Mouse (Mus musculus): ENCODE measurements at regions not wholly inside any gene's neighbourhood (a gene's known extent, or its start where the extent isn't known, plus 50 kb on each side); places are given as distances from the start of the nearest gene placed in this dataset.
A peak's percentile ranks its signal among the peaks of the same experiment; 100 is the strongest.

DNA sequence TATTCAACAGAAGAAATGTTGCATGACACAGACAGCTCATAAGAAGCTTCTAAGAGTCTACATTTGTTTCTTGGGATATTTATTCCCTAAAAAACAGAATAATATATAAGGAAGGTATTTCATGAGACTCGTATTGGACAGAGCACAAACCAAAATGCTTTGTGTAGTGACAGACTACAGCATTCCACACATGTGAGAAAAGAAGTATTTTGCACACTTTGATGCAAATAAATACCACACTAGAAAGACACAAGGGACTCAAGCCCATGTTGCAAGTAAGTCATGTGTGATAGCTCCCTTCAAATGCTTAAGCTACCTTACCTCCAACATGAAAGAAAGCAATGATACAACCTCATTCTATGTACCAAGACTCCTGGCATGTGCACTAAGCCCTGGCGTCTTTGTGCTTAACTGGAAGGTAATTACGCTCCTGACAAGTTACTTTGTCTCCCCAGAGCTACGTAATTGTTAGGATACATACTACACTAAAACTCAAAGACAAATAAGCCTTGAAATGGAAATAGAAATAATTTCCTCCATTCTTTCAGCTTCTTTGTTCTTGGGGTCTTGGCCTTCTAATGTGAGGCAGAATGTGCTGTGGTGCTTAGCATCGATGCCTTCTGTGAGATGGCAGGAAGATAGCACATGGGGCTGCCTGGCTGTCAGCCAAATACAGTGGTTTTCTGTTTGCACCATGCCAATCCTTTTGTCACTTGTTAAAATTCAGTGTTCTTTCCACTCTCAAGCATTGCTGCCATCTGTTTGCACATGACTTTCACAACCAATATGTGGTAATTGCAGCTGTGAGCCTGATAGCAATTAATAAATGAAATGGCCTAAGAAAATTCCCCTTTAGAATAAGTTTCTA, 1214.4 kb upstream of the Igfbp7 start:
- ATAC-seq (ENCODE audit: low FRiP score, low read depth) = peak; percentile 77; the same call in 1 of the 2 replicates
- H3K27me3 ChIP-seq = no peaks in the 10 kb centered on the region
- no peaks in the 10 kb centered on the region for H3K4me1 ChIP-seq
- 68% methylated on average over 5 of the region's 5 CpGs for WGBS
- H3K36me3 ChIP-seq = no peaks in the 10 kb centered on the region
- no peak overlapping the region for H3K4me2 ChIP-seq (replicated peaks)
- no peaks in the 10 kb centered on the region for H3K9me3 ChIP-seq
- H3K27ac ChIP-seq (replicated peaks) = no peak overlapping the region
- no peak overlapping the region for H3K9ac ChIP-seq (replicated peaks)
- no peak overlapping the region for H3K4me3 ChIP-seq

DNA sequence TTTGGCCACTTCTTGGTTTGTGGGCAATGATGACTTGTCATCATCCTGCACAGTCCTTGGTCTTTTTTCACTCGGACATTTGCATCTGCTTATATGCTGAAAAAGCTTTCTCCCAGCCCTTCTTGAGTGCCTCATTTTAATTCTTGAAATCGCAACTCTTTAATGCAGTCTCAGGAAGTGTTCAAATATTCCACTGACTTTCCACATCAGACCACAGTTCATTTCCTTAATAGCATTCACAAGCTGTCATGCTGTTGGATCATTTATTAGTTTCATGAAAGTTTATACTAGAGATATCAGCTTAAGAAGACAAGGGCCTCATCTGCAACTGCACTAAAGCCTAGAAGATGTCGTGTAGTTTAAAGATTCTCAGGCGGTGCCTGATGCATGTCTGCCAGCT, 1200.5 kb upstream of the Igfbp7 start:
- WGBS = 83% methylated on average over 4 of the region's 4 CpGs
- no peak for ATAC-seq (ENCODE audit: low FRiP score, low read depth)
- Histone ChIP-seq H3K9me3 (no peaks in the 10 kb centered on the region), H3K9ac (replicated peaks) (no peak overlapping the region), H3K4me3 (no peak overlapping the region), H3K4me2 (replicated peaks) (no peak overlapping the region), H3K27me3 (no peaks in the 10 kb centered on the region), H3K36me3 (no peaks in the 10 kb centered on the region), H3K4me1 (no peaks in the 10 kb centered on the region), H3K27ac (replicated peaks) (no peak overlapping the region)

DNA sequence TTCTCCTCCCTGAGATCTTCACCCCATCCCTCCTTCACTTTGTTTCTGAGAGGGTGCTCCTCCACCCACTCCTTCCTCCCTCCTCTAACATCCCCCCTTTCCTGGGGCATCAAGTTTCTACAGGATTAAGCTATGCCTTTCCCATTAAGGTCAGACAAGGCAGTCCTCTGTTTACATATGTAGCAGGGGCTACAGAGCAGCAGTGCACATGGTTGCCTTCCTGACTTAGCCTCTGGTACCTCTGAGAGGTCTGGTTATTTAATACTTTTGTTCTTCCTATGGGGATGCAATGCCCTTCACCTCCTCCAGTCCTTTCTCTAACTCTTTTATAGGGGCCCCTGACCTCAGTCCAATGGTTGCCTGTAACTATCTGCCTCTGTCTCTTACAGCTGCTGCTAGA, 1194.8 kb upstream of the Igfbp7 start:
- H3K36me3 ChIP-seq = no peaks in the 10 kb centered on the region
- H3K27me3 ChIP-seq = no peaks in the 10 kb centered on the region
- H3K27ac ChIP-seq (replicated peaks) = no peak overlapping the region
- no peaks in the 10 kb centered on the region for H3K4me1 ChIP-seq
- no peak overlapping the region for H3K4me2 ChIP-seq (replicated peaks)
- H3K9me3 ChIP-seq = no peaks in the 10 kb centered on the region
- no peak for ATAC-seq (ENCODE audit: low FRiP score, low read depth)
- no peak overlapping the region for H3K4me3 ChIP-seq
- no peak overlapping the region for H3K9ac ChIP-seq (replicated peaks)

DNA sequence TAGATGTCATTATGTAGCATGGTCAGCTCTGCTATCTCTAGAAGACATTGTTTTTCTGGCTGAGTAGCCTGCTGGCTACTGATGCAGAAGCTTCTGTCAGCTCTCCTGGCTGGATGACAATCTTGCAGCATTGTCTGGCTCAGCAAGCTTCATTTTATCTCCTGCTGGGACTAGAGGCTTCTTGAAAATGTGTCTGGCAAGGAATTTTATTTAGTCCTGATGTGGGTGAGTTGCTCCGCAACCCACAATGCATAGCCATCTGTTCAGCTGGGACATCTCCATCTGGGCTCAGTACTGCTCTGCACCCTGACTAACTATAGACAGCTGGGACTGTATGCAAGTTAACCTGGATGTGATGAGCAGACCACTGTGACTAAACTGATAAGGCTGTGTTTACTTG, 1177.0 kb upstream of the Igfbp7 start:
- no peak overlapping the region for H3K27ac ChIP-seq (replicated peaks)
- no peaks in the 10 kb centered on the region for H3K9me3 ChIP-seq
- H3K27me3 ChIP-seq = no peaks in the 10 kb centered on the region
- H3K36me3 ChIP-seq = no peaks in the 10 kb centered on the region
- 67% methylated on average over 1 of the region's 1 CpGs for WGBS
- ATAC-seq (ENCODE audit: low FRiP score, low read depth) = no peak
- no peak overlapping the region for H3K4me2 ChIP-seq (replicated peaks)
- H3K4me3 ChIP-seq = no peak overlapping the region
- H3K9ac ChIP-seq (replicated peaks) = no peak overlapping the region
- no peaks in the 10 kb centered on the region for H3K4me1 ChIP-seq

DNA sequence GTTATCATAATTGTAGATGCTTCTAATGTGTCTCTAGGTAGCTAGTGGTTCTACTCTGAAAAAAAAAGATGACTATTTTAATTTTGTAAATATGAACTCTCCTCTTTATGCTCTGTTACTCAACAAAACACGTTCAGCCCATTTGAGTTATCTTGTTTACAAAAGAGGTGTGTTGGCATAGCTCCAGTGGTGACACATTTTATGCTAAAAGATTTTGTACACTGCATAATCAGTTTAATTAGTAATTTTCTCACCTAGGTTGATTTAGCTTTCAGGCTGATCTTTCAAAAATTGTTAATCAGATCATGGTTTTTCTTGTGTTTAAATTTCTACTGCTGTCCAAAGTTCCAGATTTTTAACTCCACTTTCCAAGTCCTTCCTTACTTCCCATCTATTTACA, 1149.1 kb upstream of the Igfbp7 start:
- H3K27ac ChIP-seq (replicated peaks) = no peak overlapping the region
- H3K27me3 ChIP-seq = no peaks in the 10 kb centered on the region
- H3K36me3 ChIP-seq = no peaks in the 10 kb centered on the region
- H3K9ac ChIP-seq (replicated peaks) = no peak overlapping the region
- no peaks in the 10 kb centered on the region for H3K9me3 ChIP-seq
- no peak for ATAC-seq (ENCODE audit: low FRiP score, low read depth)
- H3K4me2 ChIP-seq (replicated peaks) = no peak overlapping the region
- H3K4me1 ChIP-seq = no peaks in the 10 kb centered on the region
- 53% methylated on average over 1 of the region's 1 CpGs for WGBS
- H3K4me3 ChIP-seq = no peak overlapping the region

DNA sequence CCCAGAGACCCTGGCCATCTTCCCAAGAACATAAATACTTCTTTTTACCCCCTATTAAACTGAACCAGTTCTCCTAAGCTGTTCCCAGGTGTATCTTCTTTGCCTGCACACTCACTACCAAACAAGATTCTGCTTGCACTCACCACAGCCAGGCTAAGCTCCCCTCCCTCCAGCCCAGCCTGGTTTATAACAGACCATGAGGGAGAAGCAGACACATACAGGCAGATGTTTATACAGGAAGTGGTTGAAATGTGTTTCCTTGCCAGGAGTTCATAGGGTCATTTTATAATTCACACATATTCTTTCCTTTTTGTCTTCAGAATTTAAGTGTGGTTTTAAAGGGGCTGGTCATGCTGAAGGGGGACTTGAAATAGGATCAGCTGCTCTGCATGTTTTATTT, 1127.5 kb upstream of the Igfbp7 start:
- H3K27me3 ChIP-seq = no peaks in the 10 kb centered on the region
- ATAC-seq (ENCODE audit: low FRiP score, low read depth) = no peak
- H3K36me3 ChIP-seq = no peaks in the 10 kb centered on the region
- no peak overlapping the region for H3K27ac ChIP-seq (replicated peaks)
- no peak overlapping the region for H3K4me3 ChIP-seq
- H3K4me2 ChIP-seq (replicated peaks) = no peak overlapping the region
- no peaks in the 10 kb centered on the region for H3K9me3 ChIP-seq
- no peak overlapping the region for H3K9ac ChIP-seq (replicated peaks)
- H3K4me1 ChIP-seq = no peaks in the 10 kb centered on the region

Measured in midbrain, embryonic 12.5 days (tissue).